Mouse (Mus musculus): ENCODE measurements around the gene Atoh8. TPM values are rescaled to one million over a fixed set of nuclear protein-coding genes. Genes with fewer than 3 reads are reported as not detected.

Atoh8 gene
- total RNA-seq, 2 experiments from 2014 or later = 3.3 to 9.2 TPM

- Histone ChIP-seq H3K27ac (no peak overlapping the region), H3K4me3 (no peak overlapping the region)
- intact Hi-C loops (cut with DNase I) = loop anchor here (5.0 kb wide), 1 partner anchor 33 kb away; no protein-coding TSS in a partner anchor
- DNase-seq = no peak
- TF ChIP-seq CTCF (IDR thresholded peaks at IDR 0.05) = no peak
These were observed 15.8 kb downstream of the Atoh8 start for GRCm38 (mm10) chr6:72219549-72219948.

- TF ChIP-seq CTCF (IDR thresholded peaks at IDR 0.05) = no peak
- H3K27ac ChIP-seq = peak overlapping the region; percentile 82; the same call in 1 of the 2 replicates
- intact Hi-C loops (cut with DNase I) = loop anchor here (5.0 kb wide), 1 partner anchor 34 kb away; no protein-coding TSS in a partner anchor
- DNase-seq = no peak
- H3K4me3 ChIP-seq = no peak overlapping the region
These were observed 17.1 kb downstream of the Atoh8 start for GRCm38 (mm10) chr6:72218281-72218680.

GRCm38 (mm10) chr6:72217415-72217784, 18.0 kb downstream of the Atoh8 start:
- TF ChIP-seq CTCF (IDR thresholded peaks at IDR 0.05) = no peak
- DNase-seq = no peak
- Histone ChIP-seq H3K4me3 (peak overlapping the region; percentile 63), H3K27ac (peak overlapping the region; percentile 82)
- intact Hi-C loops (cut with DNase I) = loop anchor here (1.0 to 5.0 kb wide), 4 partner anchors 18 to 43 kb away; partner anchors contain the start of gene Atoh8

GRCm38 (mm10) chr6:72216681-72217414, 18.5 kb downstream of the Atoh8 start:
- TF ChIP-seq CTCF (IDR thresholded peaks at IDR 0.05) = peak; percentile 51
- peak overlapping the region; percentile 63 for H3K4me3 ChIP-seq
- intact Hi-C loops (cut with DNase I) = loop anchor here (1.0 to 5.0 kb wide), 4 partner anchors 18 to 44 kb away; partner anchors contain the start of gene Atoh8

GRCm38 (mm10) chr6:72215582-72215981, 19.8 kb downstream of the Atoh8 start:
- no peak for TF ChIP-seq CTCF (IDR thresholded peaks at IDR 0.05)
- peak overlapping the region; percentile 82 for H3K27ac ChIP-seq

More at GRCm38 (mm10) chr6:72216681-72217414, 18.5 kb downstream of the Atoh8 start:
- peak overlapping the region; percentile 82 for H3K27ac ChIP-seq
- DNase-seq = peak; percentile 99

GRCm38 (mm10) chr6:72211360-72211759, 24.0 kb downstream of the Atoh8 start:
- intact Hi-C loops (cut with DNase I) = no loop called here
- no peak for DNase-seq
- Histone ChIP-seq H3K4me3 (no peak overlapping the region), H3K27ac (peak overlapping the region; percentile 60)
- no peak for TF ChIP-seq CTCF (IDR thresholded peaks at IDR 0.05)

More at GRCm38 (mm10) chr6:72215582-72215981, 19.8 kb downstream of the Atoh8 start:
- intact Hi-C loops (cut with DNase I) = loop anchor here (5.0 kb wide), 1 partner anchor 37 kb away; no protein-coding TSS in a partner anchor
- DNase-seq = peak; percentile 50
- no peak overlapping the region for H3K4me3 ChIP-seq

GRCm38 (mm10) chr6:72210823-72211222, 24.6 kb downstream of the Atoh8 start:
- TF ChIP-seq CTCF (IDR thresholded peaks at IDR 0.05) = no peak
- no peak overlapping the region for H3K4me3 ChIP-seq
- H3K27ac ChIP-seq = peak overlapping the region; percentile 60
- intact Hi-C loops (cut with DNase I) = no loop called here
- DNase-seq = peak; percentile 80

GRCm38 (mm10) chr6:72209738-72210137, 25.6 kb downstream of the Atoh8 start:
- intact Hi-C loops (cut with DNase I) = no loop called here
- no peak overlapping the region for H3K4me3 ChIP-seq
- no peak for TF ChIP-seq CTCF (IDR thresholded peaks at IDR 0.05)
- H3K27ac ChIP-seq = no peak overlapping the region
- no peak for DNase-seq

- no peak for DNase-seq
- no peak overlapping the region for H3K27ac ChIP-seq
- intact Hi-C loops (cut with DNase I) = no loop called here
- TF ChIP-seq CTCF (IDR thresholded peaks at IDR 0.05) = no peak
- H3K4me3 ChIP-seq = no peak overlapping the region
These were observed 26.9 kb downstream of the Atoh8 start for GRCm38 (mm10) chr6:72208406-72209045.

GRCm38 (mm10) chr6:72206021-72206420, 29.4 kb downstream of the Atoh8 start:
- DNase-seq = no peak
- Histone ChIP-seq H3K4me3 (no peak overlapping the region), H3K27ac (no peak overlapping the region)
- TF ChIP-seq CTCF (IDR thresholded peaks at IDR 0.05) = no peak
- intact Hi-C loops (cut with DNase I) = no loop called here

GRCm38 (mm10) chr6:72204858-72205257, 30.5 kb downstream of the Atoh8 start:
- no peak for TF ChIP-seq CTCF (IDR thresholded peaks at IDR 0.05)
- no peak for DNase-seq
- intact Hi-C loops (cut with DNase I) = no loop called here
- Histone ChIP-seq H3K4me3 (no peak overlapping the region), H3K27ac (no peak overlapping the region)

GRCm38 (mm10) chr6:72203279-72203678, 32.1 kb downstream of the Atoh8 start:
- intact Hi-C loops (cut with DNase I) = no loop called here
- TF ChIP-seq CTCF (IDR thresholded peaks at IDR 0.05) = no peak
- DNase-seq = peak; percentile 48
- Histone ChIP-seq H3K4me3 (no peak overlapping the region), H3K27ac (0 out of 2 replicates have a peak overlapping the region, but pooled peaks have one; percentile 24)

- no peak for DNase-seq
These were observed 32.6 kb downstream of the Atoh8 start for GRCm38 (mm10) chr6:72202732-72203131.

More at GRCm38 (mm10) chr6:72202732-72203131, 32.6 kb downstream of the Atoh8 start:
- TF ChIP-seq CTCF (IDR thresholded peaks at IDR 0.05) = no peak
- intact Hi-C loops (cut with DNase I) = no loop called here
- peak overlapping the region; percentile 48 for H3K27ac ChIP-seq
- H3K4me3 ChIP-seq = no peak overlapping the region

All from gastrocnemius, adult 2 months (tissue).